Mouse (Mus musculus) stomach, postnatal 0 days (tissue): Measurements from ENCODE around the gene Ttll12.

Source experiments
- CTCF ChIP-seq: IDR thresholded peaks from 2 replicates; pipeline ENCODE4 v1.5.1; 2016; ENCODE audit warnings: antibody characterized with exemption, low read depth, mild to moderate bottlenecking, moderate library complexity
- EP300 ChIP-seq: optimal IDR thresholded peaks from 2 replicates; pipeline ENCODE3; 2016; ENCODE audit warnings: antibody characterized with exemption

DNA sequence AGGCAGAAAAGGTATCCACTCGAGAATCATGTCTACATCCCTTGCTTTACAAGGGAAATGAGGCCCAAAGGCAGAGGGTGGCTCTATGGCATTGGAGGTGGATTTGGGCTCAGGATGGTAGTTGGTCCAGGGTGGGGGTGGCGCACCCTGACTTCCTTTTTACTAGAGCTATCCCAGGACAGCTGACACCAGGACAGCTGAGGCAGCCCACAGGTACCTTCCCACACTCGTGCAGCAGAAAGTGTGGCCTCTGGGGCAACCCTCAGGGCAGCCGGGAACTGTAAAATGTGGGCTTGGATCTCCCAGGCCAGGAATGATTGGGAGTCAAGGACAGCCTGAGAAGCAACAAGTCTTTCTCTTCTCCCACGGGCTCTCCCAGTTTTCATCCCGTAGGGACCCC is 3.2 kb downstream of the Ttll12 start:
- TF ChIP-seq CTCF (no peak), EP300 (no peak)
